Mouse (Mus musculus) lung, postnatal 0 days (tissue): ENCODE results near the gene Ltb4r2.

ENCODE experiments used
- CTCF ChIP-seq: IDR thresholded peaks from 2 replicates; pipeline ENCODE4 v1.5.1; 2016; ENCODE audit warnings: antibody characterized with exemption, mild to moderate bottlenecking
- EP300 ChIP-seq: IDR thresholded peaks from 2 replicates; pipeline ENCODE4 v1.6.1; 2016; ENCODE audit warnings: antibody characterized with exemption, mild to moderate bottlenecking, control low read depth

DNA sequence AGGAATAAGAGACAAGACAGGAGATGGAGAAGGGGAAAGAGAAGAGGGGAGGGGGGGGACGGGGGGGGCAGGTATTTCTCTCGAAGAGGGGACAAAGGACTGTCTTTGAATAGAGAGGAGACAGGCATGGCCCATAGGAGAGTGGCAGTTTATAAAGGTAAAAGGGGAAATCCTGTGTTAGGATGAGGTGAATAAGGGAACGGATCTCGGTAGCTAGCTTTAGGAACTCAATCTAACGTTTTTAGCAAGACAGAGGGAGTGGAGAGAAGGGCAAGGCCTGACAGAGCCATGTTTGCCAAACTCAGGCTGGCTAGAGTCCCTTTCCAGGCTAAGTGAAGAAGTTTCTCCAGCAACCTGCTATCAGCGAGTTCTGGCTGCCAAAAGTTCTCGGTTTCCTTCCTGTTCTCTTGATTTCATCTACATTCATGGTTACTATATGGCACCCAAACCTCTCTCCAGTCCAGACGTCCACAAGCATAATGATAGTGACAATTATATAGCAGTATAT is 38.7 kb upstream of the Ltb4r2 start:
- TF ChIP-seq CTCF, result no peak
- no peak for TF ChIP-seq EP300
